Mouse (Mus musculus) heart, postnatal 0 days (tissue): Measurements from ENCODE around the gene Kat6b. TPM values are rescaled to one million over a fixed set of nuclear protein-coding genes. Genes with fewer than 3 reads are reported as not detected.

Experiments
- ATAC-seq: fragments of 200-750 bp; cut with Nextera tagmentation; 2 replicates; pipeline ENCODE4 v1.8.0; 2017; ENCODE audit warnings: low read depth, moderate number of reproducible peaks, moderate library complexity; ENCODE audit not compliant: insufficient read depth
- DNase-seq: peaks from one replicate; pipeline ENCODE4 v3.0.0-alpha.2; 2016; ENCODE audit warnings: low spot score
- H3K27ac ChIP-seq: fragments of 300-500 bp; sonication (generic); 2 replicates; pipeline ENCODE4 v1.5.1; 2014; ENCODE audit warnings: low read depth, mild to moderate bottlenecking
- H3K27me3 ChIP-seq: fragments of 300-500 bp; sonication (generic); 2 replicates; pipeline ENCODE4 v1.6.1; 2014; ENCODE audit warnings: low read length, mixed read lengths; ENCODE audit not compliant: control insufficient read depth, insufficient read depth
- H3K36me3 ChIP-seq: fragments of 300-500 bp; sonication (generic); replicated peaks from 2 replicates; pipeline ENCODE4 v1.6.1; 2014; ENCODE audit warnings: low read length, mixed read lengths; ENCODE audit not compliant: control insufficient read depth, insufficient read depth
- H3K4me1 ChIP-seq: fragments of 300-500 bp; sonication (generic); 2 replicates; pipeline ENCODE4 v1.6.1; 2014; ENCODE audit warnings: antibody characterized with exemption; ENCODE audit not compliant: control insufficient read depth, insufficient read depth
- H3K4me2 ChIP-seq: fragments of 300-500 bp; sonication (generic); 2 replicates; pipeline ENCODE4 v1.6.1; 2014; ENCODE audit warnings: low read depth, mild to moderate bottlenecking, low read length, moderate library complexity
- H3K4me3 ChIP-seq: fragments of 300-500 bp; sonication (generic); 2 replicates; pipeline ENCODE4 v1.5.1; 2014; ENCODE audit warnings: low read depth, low read length
- H3K9ac ChIP-seq: fragments of 300-500 bp; sonication (generic); replicated peaks from 2 replicates; pipeline ENCODE4 v1.6.1; 2014; ENCODE audit warnings: low read depth, low read length, mixed read lengths
- H3K9me3 ChIP-seq: fragments of 300-500 bp; sonication (generic); replicated peaks from 2 replicates; pipeline ENCODE4 v1.6.1; 2016; ENCODE audit warnings: low read length; ENCODE audit not compliant: control insufficient read depth
- CTCF ChIP-seq: IDR thresholded peaks from 2 replicates; pipeline ENCODE4 v1.5.1; 2016; ENCODE audit warnings: antibody characterized with exemption, control low read depth, low read depth
- EP300 ChIP-seq: IDR thresholded peaks from 2 replicates; pipeline ENCODE4 v1.6.1; 2016; ENCODE audit warnings: antibody characterized with exemption, low read depth
- WGBS: fragments of 180-500 bp; shearing (Covaris S2); extraction: QIAGEN DNeasy Blood & Tissue Kit; methylation state at CpG from one replicate; pipeline ENCODE4 v1.1.7; 2014; 5-methylcytosine and 5-hydroxymethylcytosine counted together
- polyA plus RNA-seq: library from polyadenylated mRNA; unstranded; fragments of >200 nt; fragmentation: Nextera tagmentation; extraction: Ambion mirVana; gene quantifications from 2 replicates; pipeline ENCODE4 v1.2.1, GENCODE M21; 2015
- total RNA-seq: library from RNA; depleted of rRNA; stranded (reverse); fragments of >200 nt; gene quantifications from 2 replicates; pipeline ENCODE4 v1.2.3, GENCODE M21; 2014; ENCODE audit warnings: low replicate concordance

The Kat6b gene
- total and polyA plus RNA-seq, 2 experiments from 2014 or later, result 5.4 to 52.9 TPM

GRCm38 (mm10) chr14:21525674-21526073 lies 44.4 kb downstream of the Kat6b start:
- Histone ChIP-seq H3K9ac (no peak overlapping the region), H3K4me2 (no peak overlapping the region), H3K4me1 (peaks cover 38% of the 10 kb centered on the region), H3K27me3 (no peaks in the 10 kb centered on the region), H3K9me3 (no peaks in the 10 kb centered on the region), H3K4me3 (no peak overlapping the region), H3K36me3 (no peaks in the 10 kb centered on the region), H3K27ac (no peak overlapping the region)
- no peak for TF ChIP-seq CTCF
- TF ChIP-seq EP300, result no peak
- WGBS, result 58% methylated on average over 4 of the region's 4 CpGs
- ATAC-seq (no peak), DNase-seq (no peak)

GRCm38 (mm10) chr14:21533566-21533965 lies 52.3 kb downstream of the Kat6b start:
- Histone ChIP-seq H3K9me3 (no peaks in the 10 kb centered on the region), H3K9ac (no peak overlapping the region), H3K27me3 (no peaks in the 10 kb centered on the region), H3K4me1 (peaks cover 31% of the 10 kb centered on the region), H3K4me3 (no peak overlapping the region), H3K36me3 (peaks cover 4% of the 10 kb centered on the region; the same call in 1 of the 2 replicates), H3K4me2 (no peak overlapping the region), H3K27ac (no peak overlapping the region)
- 77% methylated on average over 4 of the region's 4 CpGs for WGBS
- no peak for ATAC-seq
- TF ChIP-seq CTCF, result no peak
- no peak for TF ChIP-seq EP300
- no peak for DNase-seq

- WGBS, result 43% methylated on average over 2 of the region's 2 CpGs
Observed at GRCm38 (mm10) chr14:21534066-21534465, 52.8 kb downstream of the Kat6b start.

GRCm38 (mm10) chr14:21534542-21535272 lies 53.5 kb downstream of the Kat6b start:
- H3K4me3 ChIP-seq, result no peak overlapping the region
- H3K4me1 ChIP-seq, result peaks cover 32% of the 10 kb centered on the region
- ATAC-seq (no peak), DNase-seq (no peak)
- no peak overlapping the region for H3K9ac ChIP-seq
- 81% methylated on average over 11 of the region's 11 CpGs for WGBS
- no peak overlapping the region for H3K4me2 ChIP-seq
- peaks cover 4% of the 10 kb centered on the region; the same call in 1 of the 2 replicates for H3K36me3 ChIP-seq
- H3K27me3 ChIP-seq, result no peaks in the 10 kb centered on the region
- no peak for TF ChIP-seq CTCF
- TF ChIP-seq EP300, result no peak
- 0 out of 2 replicates have a peak overlapping the region, but pooled peaks have one; percentile 5 for H3K27ac ChIP-seq
- no peaks in the 10 kb centered on the region for H3K9me3 ChIP-seq

More at GRCm38 (mm10) chr14:21534066-21534465, 52.8 kb downstream of the Kat6b start:
- no peak for DNase-seq
- Histone ChIP-seq H3K27me3 (no peaks in the 10 kb centered on the region), H3K4me3 (no peak overlapping the region), H3K4me2 (no peak overlapping the region), H3K9me3 (no peaks in the 10 kb centered on the region), H3K9ac (no peak overlapping the region), H3K4me1 (peaks cover 32% of the 10 kb centered on the region), H3K27ac (0 out of 2 replicates have a peak overlapping the region, but pooled peaks have one; percentile 5), H3K36me3 (peaks cover 4% of the 10 kb centered on the region; the same call in 1 of the 2 replicates)
- no peak for ATAC-seq
- no peak for TF ChIP-seq CTCF
- no peak for TF ChIP-seq EP300

- peak; percentile 73; the same call in 1 of the 2 replicates for ATAC-seq
- peaks cover 10% of the 10 kb centered on the region; the same call in 1 of the 2 replicates for H3K36me3 ChIP-seq
- no peaks in the 10 kb centered on the region for H3K9me3 ChIP-seq
- DNase-seq, result peak; percentile 61
- 0 out of 2 replicates have a peak overlapping the region, but pooled peaks have one; percentile 1 for H3K9ac ChIP-seq
- no peaks in the 10 kb centered on the region for H3K27me3 ChIP-seq
- H3K27ac ChIP-seq, result peak overlapping the region; percentile 80
- H3K4me3 ChIP-seq, result no peak overlapping the region
- TF ChIP-seq EP300 (no peak), CTCF (no peak)
- WGBS, result 65% methylated on average over 11 of the region's 11 CpGs
- no peak overlapping the region for H3K4me2 ChIP-seq
- peaks cover 37% of the 10 kb centered on the region for H3K4me1 ChIP-seq
Observed at GRCm38 (mm10) chr14:21536485-21537181, 55.4 kb downstream of the Kat6b start.
